Mouse (Mus musculus) MEL (cell line): ENCODE data around the gene Akr1b7.

ENCODE experiments used
- ETS1 ChIP-seq: IDR thresholded peaks from 2 replicates; pipeline ENCODE4 v1.6.1; 2012; ENCODE audit warnings: low read depth, mild to moderate bottlenecking, inconsistent platforms, low read length, improper control_type of control experiment, moderate library complexity
- HCFC1 ChIP-seq: IDR thresholded peaks from 2 replicates; pipeline ENCODE4 v1.6.1; 2012; ENCODE audit warnings: low read depth, mild to moderate bottlenecking, inconsistent platforms, low read length, improper control_type of control experiment, moderate library complexity
- MXI1 ChIP-seq: IDR thresholded peaks from 2 replicates; pipeline ENCODE4 v1.6.1; 2011; ENCODE audit warnings: mild to moderate bottlenecking, low read depth, low read length, improper control_type of control experiment
- TAL1 ChIP-seq: IDR thresholded peaks from 2 replicates; pipeline ENCODE4 v1.6.1; 2012; ENCODE audit warnings: mild to moderate bottlenecking, inconsistent platforms, low read length, moderate library complexity, mixed read lengths
- ZMIZ1 ChIP-seq: IDR thresholded peaks from 2 replicates; pipeline ENCODE4 v1.6.1; 2012; ENCODE audit warnings: low read depth, mild to moderate bottlenecking, inconsistent platforms, low read length, improper control_type of control experiment, moderate library complexity

DNA sequence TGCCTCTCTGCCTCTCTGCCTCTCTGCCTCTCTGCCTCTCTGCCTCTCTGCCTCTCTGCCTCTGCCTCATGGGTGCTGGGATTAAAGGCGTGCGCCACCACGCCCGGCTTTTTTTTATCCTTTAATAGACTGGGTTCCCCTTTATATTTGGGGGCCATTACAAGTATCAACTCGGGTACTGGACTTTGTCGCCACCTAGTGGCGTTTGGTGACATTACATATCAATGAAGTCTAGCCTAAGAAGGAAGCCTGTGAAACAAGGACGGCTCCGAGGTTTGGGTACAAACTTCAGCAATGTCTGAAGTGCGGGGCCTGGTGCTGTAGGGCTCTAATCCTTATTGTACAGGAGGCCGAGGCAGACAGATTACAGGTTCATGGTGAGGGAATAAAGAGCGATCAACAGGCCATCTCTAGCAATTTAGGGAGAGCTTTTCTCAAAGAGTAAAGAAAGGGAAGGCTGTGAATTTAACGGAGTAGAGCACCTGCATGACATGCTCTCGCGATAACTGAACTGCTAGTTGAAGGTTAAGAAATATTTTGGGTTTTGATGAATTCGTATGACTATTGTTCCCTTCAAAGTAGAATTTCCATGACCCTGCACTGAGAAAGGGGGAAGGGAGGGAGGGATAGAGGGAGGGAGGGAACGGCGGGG lies 40.3 kb upstream of the Akr1b7 start:
- TF ChIP-seq TAL1, result no peak
- no peak for TF ChIP-seq HCFC1
- TF ChIP-seq ZMIZ1, result no peak
- no peak for TF ChIP-seq MXI1
- TF ChIP-seq ETS1, result no peak
